Mouse (Mus musculus): ENCODE results near the gene C1qtnf12. TPM values are rescaled to one million over a fixed set of nuclear protein-coding genes. Genes with fewer than 3 reads are reported as not detected.

C1qtnf12 gene
- total RNA-seq, 2 experiments from 2014 or later = 10.6 to 32.2 TPM

GRCm38 (mm10) chr4:155992906-155993547 is 30.9 kb downstream of the C1qtnf12 start:
- ATAC-seq (replicated peaks; ENCODE audit: poor library complexity, severe bottlenecking) = peak; percentile 57

DNA sequence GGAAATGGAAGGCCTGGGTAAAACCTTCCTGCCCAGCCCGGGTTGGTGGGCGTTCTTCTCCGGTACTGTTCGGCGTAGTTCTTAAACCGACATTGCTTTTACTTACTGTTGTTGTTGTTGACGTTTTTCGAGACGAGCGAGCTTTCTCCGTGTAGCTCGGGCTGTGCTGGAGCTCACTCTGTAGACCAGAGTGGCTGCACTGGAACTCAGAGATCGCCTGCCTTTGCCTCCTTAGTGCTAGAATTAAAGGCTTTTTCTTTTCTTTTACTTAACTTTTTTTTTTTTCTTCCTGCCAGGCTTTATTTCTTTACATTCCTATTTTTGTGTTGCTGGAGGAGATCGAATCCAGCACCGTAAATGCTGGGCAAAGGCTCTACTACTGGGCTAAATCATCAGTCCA is 31.5 kb downstream of the C1qtnf12 start:
- no peak for ATAC-seq (replicated peaks; ENCODE audit: poor library complexity, severe bottlenecking)

GRCm38 (mm10) chr4:156004109-156004508 is 42.0 kb downstream of the C1qtnf12 start:
- no peak for ATAC-seq (replicated peaks; ENCODE audit: poor library complexity, severe bottlenecking)

GRCm38 (mm10) chr4:156008369-156008768 is 46.3 kb downstream of the C1qtnf12 start:
- ATAC-seq (replicated peaks; ENCODE audit: poor library complexity, severe bottlenecking) = no peak

GRCm38 (mm10) chr4:156013637-156014036 is 51.5 kb downstream of the C1qtnf12 start, which contains the start of gene Tnfrsf4:
Gene Tnfrsf4, plus strand, starts transcription at chr4:156013843.
- ATAC-seq (replicated peaks; ENCODE audit: poor library complexity, severe bottlenecking) = no peak

DNA sequence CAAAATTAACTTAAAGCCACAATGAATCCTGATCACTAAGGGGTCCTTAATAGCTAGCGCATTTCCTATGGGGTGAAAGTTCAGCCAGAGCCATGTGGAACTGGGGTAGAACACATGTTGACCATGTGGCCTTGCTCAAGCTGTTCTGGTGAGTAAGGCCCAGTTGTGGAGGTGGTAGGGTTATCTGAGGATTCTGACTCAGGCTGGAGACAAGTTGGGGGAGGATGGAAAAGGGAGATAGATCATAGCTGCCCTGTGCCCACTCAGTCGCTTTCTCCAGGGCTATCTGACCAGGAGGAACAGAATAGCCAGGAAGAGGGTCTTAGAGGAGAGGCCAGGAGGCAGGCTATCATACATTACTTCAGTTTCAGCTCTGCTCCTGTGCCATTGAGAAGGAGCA is 52.3 kb downstream of the C1qtnf12 start:
- ATAC-seq (replicated peaks; ENCODE audit: poor library complexity, severe bottlenecking) = no peak

Other genes starting within 250 kb of the C1qtnf12 start
- gene Tmem240, start 227.5 kb upstream of the C1qtnf12 start, total RNA-seq (2014; fragmentation: Nextera tagmentation) = 0.32 and 0.95 TPM in 2 replicates
- 0.31 TPM in 1 of 2 replicates, not detected in the other for gene Tmem240, start 227.5 kb upstream of the C1qtnf12 start, total RNA-seq (2017)
- gene Atad3a, start 201.2 kb upstream of the C1qtnf12 start, total RNA-seq (2014; fragmentation: Nextera tagmentation) = 66.8 and 134 TPM in 2 replicates
- 95.3 and 118 TPM in 2 replicates for gene Atad3a, start 201.2 kb upstream of the C1qtnf12 start, total RNA-seq (2017)
- gene Vwa1, start 187.6 kb upstream of the C1qtnf12 start, total RNA-seq (2014; fragmentation: Nextera tagmentation) = not detected in 2 replicates
- 0.26 and 0.36 TPM in 2 replicates for gene Vwa1, start 187.6 kb upstream of the C1qtnf12 start, total RNA-seq (2017)
- not detected in 2 replicates for gene Tmem88b, start 176.4 kb upstream of the C1qtnf12 start, total RNA-seq (2014; fragmentation: Nextera tagmentation)
- gene Tmem88b, start 176.4 kb upstream of the C1qtnf12 start, total RNA-seq (2017) = not detected in 2 replicates
- gene Ankrd65, start 171.9 kb upstream of the C1qtnf12 start, total RNA-seq (2014; fragmentation: Nextera tagmentation) = not detected in 2 replicates
- gene Ankrd65, start 171.9 kb upstream of the C1qtnf12 start, total RNA-seq (2017) = not detected in 2 replicates
- gene Mrpl20, start 159.4 kb upstream of the C1qtnf12 start, total RNA-seq (2014; fragmentation: Nextera tagmentation) = 191 and 198 TPM in 2 replicates
- 84.2 and 91.1 TPM in 2 replicates for gene Mrpl20, start 159.4 kb upstream of the C1qtnf12 start, total RNA-seq (2017)
- 94.6 and 104 TPM in 2 replicates for gene Ccnl2, start 149.8 kb upstream of the C1qtnf12 start, total RNA-seq (2014; fragmentation: Nextera tagmentation)
- 75.5 and 84.0 TPM in 2 replicates for gene Ccnl2, start 149.8 kb upstream of the C1qtnf12 start, total RNA-seq (2017)
- 130 and 149 TPM in 2 replicates for gene Aurkaip1, start 131.0 kb upstream of the C1qtnf12 start, total RNA-seq (2014; fragmentation: Nextera tagmentation)
- gene Aurkaip1, start 131.0 kb upstream of the C1qtnf12 start, total RNA-seq (2017) = 101 and 159 TPM in 2 replicates
- 0.39 TPM in 1 of 2 replicates, not detected in the other for gene Mxra8, start 122.6 kb upstream of the C1qtnf12 start, total RNA-seq (2014; fragmentation: Nextera tagmentation)
- gene Mxra8, start 122.6 kb upstream of the C1qtnf12 start, total RNA-seq (2017) = not detected in 2 replicates
- 10.1 and 20.3 TPM in 2 replicates for gene Dvl1, start 114.9 kb upstream of the C1qtnf12 start, total RNA-seq (2014; fragmentation: Nextera tagmentation)
- gene Dvl1, start 114.9 kb upstream of the C1qtnf12 start, total RNA-seq (2017) = 12.4 and 21.6 TPM in 2 replicates
- 1.5 TPM in 1 of 2 replicates, not detected in the other for gene Tas1r3, start 99.0 kb upstream of the C1qtnf12 start, total RNA-seq (2014; fragmentation: Nextera tagmentation)
- 0.30 and 0.93 TPM in 2 replicates for gene Tas1r3, start 99.0 kb upstream of the C1qtnf12 start, total RNA-seq (2017)
- gene Cptp, start 92.9 kb upstream of the C1qtnf12 start, total RNA-seq (2014; fragmentation: Nextera tagmentation) = 9.4 and 16.7 TPM in 2 replicates
- 7.0 and 7.8 TPM in 2 replicates for gene Cptp, start 92.9 kb upstream of the C1qtnf12 start, total RNA-seq (2017)
- 49.0 and 64.7 TPM in 2 replicates for gene Ints11, start 92.8 kb upstream of the C1qtnf12 start, total RNA-seq (2014; fragmentation: Nextera tagmentation)
- 34.7 and 37.9 TPM in 2 replicates for gene Ints11, start 92.8 kb upstream of the C1qtnf12 start, total RNA-seq (2017)
- 21.2 and 29.3 TPM in 2 replicates for gene Pusl1, start 70.5 kb upstream of the C1qtnf12 start, total RNA-seq (2014; fragmentation: Nextera tagmentation)
- 41.8 and 48.6 TPM in 2 replicates for gene Pusl1, start 70.5 kb upstream of the C1qtnf12 start, total RNA-seq (2017)
- 10.7 and 23.1 TPM in 2 replicates for gene Acap3, start 70.5 kb upstream of the C1qtnf12 start, total RNA-seq (2014; fragmentation: Nextera tagmentation)
- 6.0 and 6.1 TPM in 2 replicates for gene Acap3, start 70.5 kb upstream of the C1qtnf12 start, total RNA-seq (2017)
- 68.8 and 78.6 TPM in 2 replicates for gene Ube2j2, start 18.5 kb upstream of the C1qtnf12 start, total RNA-seq (2014; fragmentation: Nextera tagmentation)
- gene Ube2j2, start 18.5 kb upstream of the C1qtnf12 start, total RNA-seq (2017) = 81.6 and 84.8 TPM in 2 replicates
- 6.4 and 6.6 TPM in 2 replicates for gene B3galt6, start 30.3 kb downstream of the C1qtnf12 start, total RNA-seq (2014; fragmentation: Nextera tagmentation)
- 10.3 and 10.7 TPM in 2 replicates for gene B3galt6, start 30.3 kb downstream of the C1qtnf12 start, total RNA-seq (2017)
- gene Sdf4, start 30.6 kb downstream of the C1qtnf12 start, total RNA-seq (2014; fragmentation: Nextera tagmentation) = 62.0 and 73.4 TPM in 2 replicates
- 174 and 182 TPM in 2 replicates for gene Sdf4, start 30.6 kb downstream of the C1qtnf12 start, total RNA-seq (2017)
- gene Tnfrsf4, start 51.5 kb downstream of the C1qtnf12 start, total RNA-seq (2014; fragmentation: Nextera tagmentation) = 2.2 TPM in 1 of 2 replicates, not detected in the other
- 1.1 TPM in 1 of 2 replicates, not detected in the other for gene Tnfrsf4, start 51.5 kb downstream of the C1qtnf12 start, total RNA-seq (2017)
- 0.99 and 4.6 TPM in 2 replicates for gene Tnfrsf18, start 63.8 kb downstream of the C1qtnf12 start, total RNA-seq (2014; fragmentation: Nextera tagmentation)
- 1.9 and 4.6 TPM in 2 replicates for gene Tnfrsf18, start 63.8 kb downstream of the C1qtnf12 start, total RNA-seq (2017)
- not detected in 2 replicates for gene Ttll10, start 97.1 kb downstream of the C1qtnf12 start, total RNA-seq (2014; fragmentation: Nextera tagmentation)
- gene Ttll10, start 97.1 kb downstream of the C1qtnf12 start, total RNA-seq (2017) = not detected in 2 replicates
- 32.2 and 43.0 TPM in 2 replicates for gene 9430015G10Rik, start 147.7 kb downstream of the C1qtnf12 start, total RNA-seq (2014; fragmentation: Nextera tagmentation)
- 24.7 and 32.8 TPM in 2 replicates for gene 9430015G10Rik, start 147.7 kb downstream of the C1qtnf12 start, total RNA-seq (2017)
- gene Rnf223, start 168.2 kb downstream of the C1qtnf12 start, total RNA-seq (2014; fragmentation: Nextera tagmentation) = not detected in 2 replicates
- 0.17 TPM in 1 of 2 replicates, not detected in the other for gene Rnf223, start 168.2 kb downstream of the C1qtnf12 start, total RNA-seq (2017)
- gene Agrn, start 235.2 kb downstream of the C1qtnf12 start, total RNA-seq (2014; fragmentation: Nextera tagmentation) = 1.1 and 8.9 TPM in 2 replicates
- gene Agrn, start 235.2 kb downstream of the C1qtnf12 start, total RNA-seq (2017) = 1.2 and 2.1 TPM in 2 replicates
- 4.6 and 11.1 TPM in 2 replicates for gene Isg15, start 238.5 kb downstream of the C1qtnf12 start, total RNA-seq (2014; fragmentation: Nextera tagmentation)
- gene Isg15, start 238.5 kb downstream of the C1qtnf12 start, total RNA-seq (2017) = 1.2 TPM in 1 of 2 replicates, not detected in the other
- 1.5 and 2.1 TPM in 2 replicates for gene AW011738, start 241.0 kb downstream of the C1qtnf12 start, total RNA-seq (2014; fragmentation: Nextera tagmentation)
- 0.26 and 0.43 TPM in 2 replicates for gene AW011738, start 241.0 kb downstream of the C1qtnf12 start, total RNA-seq (2017)